Mouse (Mus musculus) neural tube, embryonic 14.5 days (tissue): Measurements from ENCODE around the gene Pkig. TPM values are rescaled to one million over a fixed set of nuclear protein-coding genes. Genes with fewer than 3 reads are reported as not detected.
A peak's percentile ranks its signal among the peaks of the same experiment; 100 is the strongest.

Experiments used
- ATAC-seq: fragments of 200-750 bp; cut with Nextera tagmentation; 2 replicates; pipeline ENCODE4 v1.8.0; 2017; ENCODE audit warnings: low read depth, mild to moderate bottlenecking, moderate TSS enrichment, moderate library complexity
- H3K27ac ChIP-seq: fragments of 300-500 bp; sonication (generic); 2 replicates; pipeline ENCODE4 v1.5.1; 2014; ENCODE audit warnings: low read depth, mild to moderate bottlenecking, control low read depth, low read length, moderate library complexity, mixed read lengths
- H3K27me3 ChIP-seq: fragments of 300-500 bp; sonication (generic); 2 replicates; pipeline ENCODE4 v1.6.1; 2014; ENCODE audit warnings: low read length; ENCODE audit not compliant: control insufficient read depth, insufficient read depth
- H3K36me3 ChIP-seq: fragments of 300-500 bp; sonication (generic); 2 replicates; pipeline ENCODE4 v1.6.1; 2014; ENCODE audit warnings: low read length, mixed read lengths; ENCODE audit not compliant: control insufficient read depth, insufficient read depth
- H3K4me1 ChIP-seq: fragments of 300-500 bp; sonication (generic); 2 replicates; pipeline ENCODE4 v1.6.1; 2014; ENCODE audit warnings: low read length; ENCODE audit not compliant: control insufficient read depth, insufficient read depth
- H3K4me2 ChIP-seq: fragments of 300-500 bp; sonication (generic); 2 replicates; pipeline ENCODE4 v1.6.1; 2014; ENCODE audit warnings: mild to moderate bottlenecking, low read depth, low read length, control low read depth
- H3K4me3 ChIP-seq: fragments of 300-500 bp; sonication (generic); 2 replicates; pipeline ENCODE4 v1.5.1; 2014; ENCODE audit warnings: low read depth, low read length, control low read depth, mixed read lengths
- H3K9ac ChIP-seq: fragments of 300-500 bp; sonication (generic); replicated peaks from 2 replicates; pipeline ENCODE4 v1.6.1; 2014; ENCODE audit warnings: low read depth, mild to moderate bottlenecking, control low read depth, low read length, mixed read lengths
- H3K9me3 ChIP-seq: fragments of 300-500 bp; sonication (generic); 2 replicates; pipeline ENCODE4 v1.6.1; 2016; ENCODE audit warnings: low read length; ENCODE audit not compliant: control insufficient read depth
- WGBS: fragments of 180-500 bp; shearing (Covaris S2); extraction: QIAGEN DNeasy Blood & Tissue Kit; methylation state at CpG from one replicate; pipeline ENCODE4 v1.1.7; 2014; 5-methylcytosine and 5-hydroxymethylcytosine counted together
- polyA plus RNA-seq: library from polyadenylated mRNA; unstranded; fragments of >200 nt; fragmentation: Nextera tagmentation; extraction: Ambion mirVana; gene quantifications from 2 replicates; pipeline ENCODE4 v1.2.1, GENCODE M21; 2014

Pkig gene
- polyA plus RNA-seq, 1 experiment from 2014 or later = 102 TPM

- no peak for ATAC-seq
- Histone ChIP-seq H3K4me2 (no peak overlapping the region), H3K4me1 (no peaks in the 10 kb centered on the region), H3K27ac (no peak overlapping the region), H3K4me3 (no peak overlapping the region), H3K9ac (no peak overlapping the region), H3K27me3 (no peaks in the 10 kb centered on the region), H3K9me3 (no peaks in the 10 kb centered on the region), H3K36me3 (no peaks in the 10 kb centered on the region)
- 100% methylated on average over 1 of the region's 1 CpGs for WGBS
These were observed 8.9 kb downstream of the Pkig start for GRCm38 (mm10) chr2:163667045-163667444.

DNA sequence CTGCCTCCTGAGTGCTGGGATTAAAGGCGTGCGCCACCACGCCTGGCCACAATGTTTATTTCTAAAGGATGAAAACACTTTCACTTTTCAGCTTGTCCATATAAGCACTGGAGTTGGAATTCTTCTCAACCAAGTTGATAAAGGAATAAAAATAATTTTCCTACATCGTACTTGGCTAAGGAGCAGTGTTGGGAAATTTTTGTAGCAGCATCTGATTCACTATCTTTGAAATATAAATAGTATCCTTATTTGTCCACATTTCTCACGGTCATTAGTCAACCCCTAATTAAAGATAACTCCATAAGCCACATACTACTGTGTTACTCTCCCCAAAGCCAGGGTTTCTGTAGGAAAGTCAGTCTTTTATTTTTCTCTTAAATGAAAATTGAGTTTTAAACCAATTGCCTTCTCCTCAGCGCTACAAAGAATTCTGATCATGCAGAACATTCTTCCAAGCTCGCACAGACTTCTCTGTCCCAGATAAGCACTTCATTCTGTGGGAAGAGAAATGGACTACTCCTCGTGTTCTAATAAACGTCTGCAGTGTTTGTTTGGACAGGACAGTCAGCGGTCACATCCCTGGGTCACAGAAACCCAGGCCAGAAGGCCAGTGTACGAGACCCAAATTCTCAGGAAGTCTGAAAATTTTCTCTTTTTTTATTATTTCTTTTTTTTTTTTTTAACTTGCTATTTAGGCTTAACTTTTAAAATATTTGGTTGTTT lies 12.8 kb downstream of the Pkig start:
- H3K4me2 ChIP-seq = no peak overlapping the region
- no peaks in the 10 kb centered on the region for H3K4me1 ChIP-seq
- no peak for ATAC-seq
- 87% methylated on average over 11 of the region's 11 CpGs for WGBS
- H3K9ac ChIP-seq = no peak overlapping the region
- H3K36me3 ChIP-seq = no peaks in the 10 kb centered on the region
- H3K4me3 ChIP-seq = no peak overlapping the region
- H3K27ac ChIP-seq = no peak overlapping the region
- H3K9me3 ChIP-seq = no peaks in the 10 kb centered on the region
- no peaks in the 10 kb centered on the region for H3K27me3 ChIP-seq

GRCm38 (mm10) chr2:163674397-163674796 lies 16.2 kb downstream of the Pkig start:
- H3K4me1 ChIP-seq = no peaks in the 10 kb centered on the region
- no peak for ATAC-seq
- no peak overlapping the region for H3K4me2 ChIP-seq
- 74% methylated on average over 5 of the region's 5 CpGs for WGBS
- H3K27ac ChIP-seq = no peak overlapping the region
- H3K9me3 ChIP-seq = no peaks in the 10 kb centered on the region
- no peak overlapping the region for H3K4me3 ChIP-seq
- H3K36me3 ChIP-seq = no peaks in the 10 kb centered on the region
- no peaks in the 10 kb centered on the region for H3K27me3 ChIP-seq
- H3K9ac ChIP-seq = no peak overlapping the region

DNA sequence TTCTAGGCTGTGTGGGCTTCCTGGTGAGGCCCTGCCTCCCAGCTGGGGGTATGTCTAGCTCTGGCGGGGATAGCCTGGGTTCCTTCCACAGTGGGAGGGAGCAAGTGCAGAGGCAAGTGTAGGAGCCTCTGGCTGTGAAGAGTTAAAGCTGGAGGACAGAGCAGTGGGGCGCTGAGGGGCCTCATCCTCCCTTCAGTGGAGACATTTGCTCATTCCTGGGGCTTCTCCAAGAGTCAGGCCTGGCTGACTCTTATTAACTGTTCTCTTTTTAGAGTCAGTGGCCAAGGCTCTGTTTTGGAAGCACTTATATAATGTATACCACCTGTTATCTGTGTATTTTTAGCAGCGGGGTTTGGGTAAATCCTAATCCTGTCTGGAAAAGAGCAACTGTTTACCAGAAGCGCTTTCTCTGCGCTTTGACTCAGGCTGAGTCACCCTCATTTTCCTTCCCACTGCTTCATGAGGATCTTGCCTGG lies 17.0 kb downstream of the Pkig start:
- Histone ChIP-seq H3K9ac (0 out of 2 replicates have a peak overlapping the region, but pooled peaks have one; percentile 16), H3K4me3 (no peak overlapping the region), H3K4me1 (no peaks in the 10 kb centered on the region), H3K9me3 (no peaks in the 10 kb centered on the region), H3K27ac (no peak overlapping the region), H3K36me3 (no peaks in the 10 kb centered on the region), H3K27me3 (no peaks in the 10 kb centered on the region), H3K4me2 (no peak overlapping the region)
- WGBS = 58% methylated on average over 5 of the region's 5 CpGs
- ATAC-seq = no peak; the same call in 1 of the 2 replicates

GRCm38 (mm10) chr2:163675662-163676061 lies 17.5 kb downstream of the Pkig start:
- Histone ChIP-seq H3K27me3 (no peaks in the 10 kb centered on the region), H3K36me3 (no peaks in the 10 kb centered on the region), H3K4me2 (no peak overlapping the region), H3K9ac (no peak overlapping the region), H3K9me3 (no peaks in the 10 kb centered on the region), H3K27ac (no peak overlapping the region), H3K4me1 (no peaks in the 10 kb centered on the region), H3K4me3 (no peak overlapping the region)
- ATAC-seq = no peak
- WGBS = 82% methylated on average over 6 of the region's 6 CpGs

- Histone ChIP-seq H3K4me1 (no peaks in the 10 kb centered on the region), H3K4me3 (no peak overlapping the region), H3K4me2 (no peak overlapping the region), H3K27me3 (no peaks in the 10 kb centered on the region), H3K27ac (no peak overlapping the region), H3K9me3 (no peaks in the 10 kb centered on the region), H3K9ac (no peak overlapping the region), H3K36me3 (no peaks in the 10 kb centered on the region)
- ATAC-seq = no peak
- 92% methylated on average over 4 of the region's 4 CpGs for WGBS
These were observed 18.1 kb downstream of the Pkig start for GRCm38 (mm10) chr2:163676321-163676720.

- no peaks in the 10 kb centered on the region for H3K27me3 ChIP-seq
- H3K4me3 ChIP-seq = no peak overlapping the region
- WGBS = 96% methylated on average over 3 of the region's 3 CpGs
- no peaks in the 10 kb centered on the region for H3K4me1 ChIP-seq
- H3K4me2 ChIP-seq = no peak overlapping the region
- H3K27ac ChIP-seq = no peak overlapping the region
- H3K36me3 ChIP-seq = no peaks in the 10 kb centered on the region
- H3K9ac ChIP-seq = no peak overlapping the region
- no peaks in the 10 kb centered on the region for H3K9me3 ChIP-seq
- ATAC-seq = no peak
These were observed 18.6 kb downstream of the Pkig start for GRCm38 (mm10) chr2:163676745-163677144.

- Histone ChIP-seq H3K4me1 (no peaks in the 10 kb centered on the region), H3K4me3 (no peak overlapping the region), H3K9me3 (no peaks in the 10 kb centered on the region; the same call in 1 of the 2 replicates), H3K9ac (no peak overlapping the region), H3K27ac (no peak overlapping the region), H3K27me3 (no peaks in the 10 kb centered on the region), H3K4me2 (no peak overlapping the region), H3K36me3 (no peaks in the 10 kb centered on the region)
- ATAC-seq = no peak
- 96% methylated on average over 2 of the region's 2 CpGs for WGBS
These were observed 24.2 kb downstream of the Pkig start for GRCm38 (mm10) chr2:163682344-163682743.

- 0 out of 2 replicates have a peak overlapping the region, but pooled peaks have one; percentile 31 for H3K27ac ChIP-seq
- no peak for ATAC-seq
- 0 out of 2 replicates have a peak, but pooled peaks cover 1% of the 10 kb centered on the region for H3K4me1 ChIP-seq
- no peak overlapping the region for H3K9ac ChIP-seq
- H3K27me3 ChIP-seq = no peaks in the 10 kb centered on the region
- no peak overlapping the region for H3K4me3 ChIP-seq
- H3K36me3 ChIP-seq = no peaks in the 10 kb centered on the region
- H3K4me2 ChIP-seq = no peak overlapping the region
- WGBS = 69% methylated on average over 4 of the region's 4 CpGs
- no peaks in the 10 kb centered on the region; the same call in 1 of the 2 replicates for H3K9me3 ChIP-seq
These were observed 27.1 kb downstream of the Pkig start for GRCm38 (mm10) chr2:163685287-163685686.
